Mouse (Mus musculus): ENCODE results near the gene Pcdh7. TPM values are rescaled to one million over a fixed set of nuclear protein-coding genes. Genes with fewer than 3 reads are reported as not detected.
"Not testable (repeated sequence)": the region's sequence is repeated elsewhere in the genome, so short reads cannot be mapped to it uniquely, and the experiment has no call there.

The Pcdh7 gene
- total RNA-seq, 2 experiments from 2014 or later: 1.8 TPM; not detected in 1

GRCm38 (mm10) chr5:58081054-58081453 is 363.3 kb downstream of the Pcdh7 start:
- ATAC-seq (replicated peaks; ENCODE audit: low FRiP score, poor library complexity, severe bottlenecking): no peak

- no peak for ATAC-seq (replicated peaks; ENCODE audit: low FRiP score, poor library complexity, severe bottlenecking)
Observed at GRCm38 (mm10) chr5:58082230-58082629, 364.5 kb downstream of the Pcdh7 start.

GRCm38 (mm10) chr5:58083056-58083455 is 365.3 kb downstream of the Pcdh7 start:
- ATAC-seq (replicated peaks; ENCODE audit: low FRiP score, poor library complexity, severe bottlenecking): no peak

DNA sequence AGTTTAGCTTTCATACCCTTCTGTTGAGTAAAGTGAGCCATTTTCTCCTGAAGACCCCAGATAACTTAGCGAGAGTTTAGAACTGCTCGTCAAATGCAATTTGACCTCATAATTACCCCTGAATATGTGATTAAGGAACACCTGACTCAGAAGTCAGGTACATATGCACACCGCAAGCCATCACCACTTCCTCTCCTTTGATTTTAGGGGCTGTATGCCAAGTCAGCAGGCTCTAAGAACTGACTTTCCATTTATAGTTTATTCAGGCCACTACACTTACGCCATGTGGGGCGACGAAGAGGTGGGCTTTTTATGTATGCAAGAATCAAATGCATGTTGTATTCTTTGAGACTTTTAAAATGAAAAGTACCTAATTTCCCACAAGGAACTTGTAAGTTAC is 366.2 kb downstream of the Pcdh7 start:
- ATAC-seq (replicated peaks; ENCODE audit: low FRiP score, poor library complexity, severe bottlenecking): no peak

DNA sequence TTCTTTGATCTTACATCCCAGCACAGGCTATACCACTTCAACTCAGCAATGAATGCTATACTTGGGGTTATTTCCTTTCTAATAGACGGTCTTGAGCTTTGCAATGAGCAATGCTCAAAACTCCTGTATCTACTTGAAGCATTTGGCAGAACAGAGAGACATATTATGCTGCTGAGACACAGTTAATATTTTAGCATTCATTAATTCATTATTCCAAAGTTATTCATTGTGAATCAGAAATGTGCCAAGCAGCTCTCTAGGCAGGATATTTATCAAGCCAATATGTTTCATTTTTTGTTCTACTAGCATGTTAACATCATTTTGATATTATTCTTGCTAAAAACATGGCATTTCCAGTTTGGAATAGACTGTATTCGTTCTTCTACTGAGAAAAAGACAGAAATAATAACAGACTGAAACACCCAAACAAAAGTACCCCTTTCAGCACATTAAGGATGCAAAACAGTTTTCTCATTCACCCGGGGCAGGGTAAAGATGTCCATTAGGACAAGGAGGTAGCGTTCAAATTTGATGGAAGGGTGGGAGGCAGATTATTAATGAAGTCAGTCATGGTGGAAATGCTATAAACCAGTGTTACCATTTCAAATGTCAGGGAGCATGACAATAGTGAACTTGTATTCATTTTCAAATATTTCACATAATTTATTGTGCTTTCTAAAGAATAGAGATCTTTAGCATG is 391.0 kb downstream of the Pcdh7 start:
- no peak for ATAC-seq (replicated peaks; ENCODE audit: low FRiP score, poor library complexity, severe bottlenecking)

GRCm38 (mm10) chr5:58116096-58116495 is 398.3 kb downstream of the Pcdh7 start:
- no peak for ATAC-seq (replicated peaks; ENCODE audit: low FRiP score, poor library complexity, severe bottlenecking)

DNA sequence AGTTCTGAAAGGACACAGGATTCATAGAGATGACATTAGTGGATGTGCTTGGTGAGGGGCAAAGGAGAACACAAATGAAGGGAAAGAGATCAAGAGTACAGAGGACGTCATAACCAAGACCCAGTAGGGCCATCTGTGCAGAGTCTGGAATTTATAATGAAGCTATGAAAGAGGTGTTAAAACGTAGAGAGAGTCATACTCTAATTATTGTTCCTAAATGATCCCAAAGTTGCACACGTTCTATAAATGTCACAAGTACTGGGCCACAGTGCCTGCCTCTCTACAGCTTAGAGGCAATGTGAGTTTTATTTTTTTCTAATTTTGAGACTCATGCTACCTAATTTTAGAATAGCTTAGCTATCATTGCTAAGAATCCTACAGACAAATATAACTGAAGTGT is 400.1 kb downstream of the Pcdh7 start:
- no peak for ATAC-seq (replicated peaks; ENCODE audit: low FRiP score, poor library complexity, severe bottlenecking)

DNA sequence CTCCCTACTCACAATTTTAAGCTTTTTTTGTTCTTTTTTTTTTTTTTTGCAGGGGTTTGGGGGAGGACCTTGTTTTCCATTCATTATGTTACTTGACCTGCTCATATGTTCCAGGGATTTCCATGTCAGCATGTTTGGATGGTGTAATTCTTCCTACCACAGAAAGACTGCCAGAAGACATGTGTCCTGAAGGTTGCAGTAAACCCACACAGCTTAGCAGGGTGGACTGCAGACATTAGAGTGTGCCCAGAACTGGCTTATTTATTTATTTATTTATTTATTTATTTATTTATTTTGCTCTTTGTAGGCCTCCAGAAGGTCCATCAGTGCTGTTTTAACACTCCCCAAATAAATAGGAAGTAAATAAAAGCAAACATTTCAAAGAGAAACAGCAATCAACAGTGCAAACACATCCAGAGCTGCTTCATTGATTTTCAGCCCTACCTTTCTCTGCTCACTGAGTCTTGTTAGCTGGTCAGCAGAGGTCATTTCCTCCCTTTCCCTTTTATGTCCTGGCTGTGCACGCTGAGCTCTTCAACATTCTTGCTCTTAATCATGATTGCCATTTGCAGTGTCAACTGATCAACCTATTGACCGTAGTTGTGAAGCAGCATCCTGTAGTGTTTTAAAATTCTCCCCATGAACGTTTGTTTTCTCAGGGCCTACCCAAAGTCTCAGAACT is 401.3 kb downstream of the Pcdh7 start:
- no peak for ATAC-seq (replicated peaks; ENCODE audit: low FRiP score, poor library complexity, severe bottlenecking)

DNA sequence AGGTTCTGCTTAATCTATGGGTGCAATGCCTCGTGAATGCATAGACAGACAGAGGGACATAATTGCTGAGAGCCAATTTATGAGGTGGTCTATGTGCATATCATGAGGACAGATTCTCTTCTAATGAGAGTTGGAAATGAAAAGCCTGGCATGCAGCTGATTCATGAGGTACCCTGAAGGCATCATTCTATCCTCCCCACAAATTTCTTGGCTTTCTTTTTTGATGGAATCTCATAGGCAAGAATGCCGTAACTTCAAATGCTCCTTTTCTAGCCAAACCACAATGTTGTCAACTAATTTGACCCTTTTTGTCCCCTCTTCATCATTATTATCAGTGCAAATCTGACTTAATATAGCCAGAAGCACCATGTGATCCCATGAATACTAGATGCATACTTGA is 426.1 kb downstream of the Pcdh7 start:
- no peak for ATAC-seq (replicated peaks; ENCODE audit: low FRiP score, poor library complexity, severe bottlenecking)

GRCm38 (mm10) chr5:58153966-58154365 is 436.2 kb downstream of the Pcdh7 start:
- ATAC-seq (replicated peaks; ENCODE audit: low FRiP score, poor library complexity, severe bottlenecking): no peak

GRCm38 (mm10) chr5:58172218-58172617 is 454.5 kb downstream of the Pcdh7 start:
- ATAC-seq (replicated peaks; ENCODE audit: low FRiP score, poor library complexity, severe bottlenecking): no peak

GRCm38 (mm10) chr5:58174335-58174734 is 456.6 kb downstream of the Pcdh7 start:
- ATAC-seq (replicated peaks; ENCODE audit: low FRiP score, poor library complexity, severe bottlenecking): not testable (repeated sequence)

DNA sequence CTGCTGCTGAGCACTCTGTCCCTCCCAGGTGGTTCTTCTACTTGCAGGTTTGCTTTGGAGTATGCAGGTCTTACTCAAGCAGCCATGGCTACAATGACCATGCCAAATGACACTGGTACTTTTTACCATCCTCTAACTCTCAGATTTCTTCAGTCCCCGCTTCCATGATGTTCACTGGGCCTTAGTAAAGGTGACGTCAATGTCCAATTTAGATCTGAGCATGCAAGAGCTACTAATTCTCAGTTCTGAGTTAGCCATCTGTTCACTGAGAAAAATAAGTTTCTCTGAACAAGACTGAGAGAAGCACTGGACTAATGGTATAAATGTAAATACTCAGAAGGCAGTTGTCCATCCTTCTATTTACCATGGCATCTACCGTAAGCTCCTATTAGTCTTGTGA is 457.8 kb downstream of the Pcdh7 start:
- no peak for ATAC-seq (replicated peaks; ENCODE audit: low FRiP score, poor library complexity, severe bottlenecking)
